Mouse (Mus musculus): ENCODE results near the gene Kcmf1.

- TF ChIP-seq EP300 (optimal IDR thresholded peaks at IDR 0.05): no peak
- TF ChIP-seq CTCF (IDR thresholded peaks at IDR 0.05; ENCODE audit: low read depth): no peak
Observed at GRCm38 (mm10) chr6:72854256-72854655, 45.5 kb downstream of the Kcmf1 start.

Measured in stomach, postnatal 0 days (tissue).